Mouse (Mus musculus): ENCODE data around the gene Clrn2. TPM values are rescaled to one million over a fixed set of nuclear protein-coding genes. Genes with fewer than 3 reads are reported as not detected.

The Clrn2 gene
- polyA plus RNA-seq, 1 experiment from 2014 or later = not detected

DNA sequence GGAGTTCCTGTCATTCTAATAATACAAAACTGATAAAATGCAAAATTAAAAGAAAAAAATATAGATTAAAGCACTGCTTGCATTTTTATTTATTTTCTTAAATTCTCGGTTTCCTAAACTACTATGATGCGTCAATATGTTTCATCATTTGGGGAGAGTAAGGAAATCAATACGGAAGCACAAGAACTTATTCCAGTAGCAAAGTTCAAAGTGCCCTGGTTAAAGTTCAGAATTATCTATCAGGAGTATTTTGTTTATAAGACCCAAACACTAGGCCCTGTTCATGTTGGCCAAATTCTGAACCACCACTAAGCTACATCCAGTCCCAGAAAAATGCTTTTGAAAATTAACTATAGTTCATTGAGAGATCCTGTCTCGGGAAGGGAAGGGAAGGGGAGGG, 21.2 kb downstream of the Clrn2 start:
- no peak overlapping the region for H3K27ac ChIP-seq
- H3K36me3 ChIP-seq = no peaks in the 10 kb centered on the region
- WGBS = 69% methylated on average over 3 of the region's 4 CpGs
- H3K27me3 ChIP-seq (ENCODE audit: insufficient read depth, poor library complexity, severe bottlenecking) = no peaks in the 10 kb centered on the region
- H3K4me3 ChIP-seq = no peak overlapping the region
- no peak for DNase-seq (ENCODE audit: low spot score)
- no peaks in the 10 kb centered on the region for H3K4me1 ChIP-seq
- no peaks in the 10 kb centered on the region for H3K9me3 ChIP-seq

DNA sequence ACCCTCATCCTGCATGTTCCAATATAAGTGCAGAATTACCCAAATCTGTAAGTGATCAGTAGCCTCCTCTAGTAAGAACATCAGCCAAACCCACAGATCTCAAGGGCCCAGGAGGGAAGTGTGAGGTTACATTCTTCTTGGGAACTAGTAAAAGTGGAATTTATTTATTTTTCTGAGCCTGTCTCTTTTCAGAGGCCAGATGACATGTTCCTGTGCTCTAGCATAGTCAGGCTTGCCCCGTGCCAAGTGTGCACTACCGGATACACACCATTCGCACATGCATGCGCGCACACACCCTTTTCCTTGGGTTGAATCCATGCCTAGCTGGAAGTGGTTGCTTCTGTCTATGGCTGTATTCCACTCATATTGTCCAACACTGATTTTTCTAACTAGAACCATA, 22.2 kb downstream of the Clrn2 start:
- DNase-seq (ENCODE audit: low spot score) = peak; percentile 28
- no peak overlapping the region for H3K27ac ChIP-seq
- 84% methylated on average over 5 of the region's 5 CpGs for WGBS
- no peaks in the 10 kb centered on the region for H3K36me3 ChIP-seq
- no peaks in the 10 kb centered on the region for H3K9me3 ChIP-seq
- no peaks in the 10 kb centered on the region for H3K4me1 ChIP-seq
- H3K4me3 ChIP-seq = no peak overlapping the region
- no peaks in the 10 kb centered on the region; the same call in 1 of the 2 replicates for H3K27me3 ChIP-seq (ENCODE audit: insufficient read depth, poor library complexity, severe bottlenecking)

DNA sequence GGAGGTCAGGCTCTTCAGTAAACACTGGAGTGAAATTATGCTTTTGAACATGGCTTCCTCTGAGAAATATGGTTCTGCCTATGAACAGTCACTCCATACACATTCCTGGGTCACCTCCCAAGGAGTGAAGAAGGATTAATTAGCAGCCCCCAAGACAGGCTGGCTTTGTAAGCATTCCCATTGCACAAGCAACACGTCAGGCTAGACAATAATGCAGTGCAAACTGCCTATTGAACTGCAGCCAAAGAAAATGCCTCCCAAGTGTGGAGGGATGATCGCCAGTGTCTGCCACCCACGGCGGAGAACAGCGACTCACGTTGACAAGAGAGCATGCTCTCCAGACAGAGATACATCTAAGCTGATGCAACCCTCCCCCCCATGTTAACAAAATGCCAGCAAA, 22.7 kb downstream of the Clrn2 start:
- H3K27me3 ChIP-seq (ENCODE audit: insufficient read depth, poor library complexity, severe bottlenecking) = no peaks in the 10 kb centered on the region; the same call in 1 of the 2 replicates
- peak; percentile 58 for DNase-seq (ENCODE audit: low spot score)
- H3K36me3 ChIP-seq = no peaks in the 10 kb centered on the region
- no peak overlapping the region for H3K4me3 ChIP-seq
- no peaks in the 10 kb centered on the region for H3K4me1 ChIP-seq
- no peaks in the 10 kb centered on the region for H3K9me3 ChIP-seq
- WGBS = 65% methylated on average over 6 of the region's 6 CpGs
- no peak overlapping the region for H3K27ac ChIP-seq

DNA sequence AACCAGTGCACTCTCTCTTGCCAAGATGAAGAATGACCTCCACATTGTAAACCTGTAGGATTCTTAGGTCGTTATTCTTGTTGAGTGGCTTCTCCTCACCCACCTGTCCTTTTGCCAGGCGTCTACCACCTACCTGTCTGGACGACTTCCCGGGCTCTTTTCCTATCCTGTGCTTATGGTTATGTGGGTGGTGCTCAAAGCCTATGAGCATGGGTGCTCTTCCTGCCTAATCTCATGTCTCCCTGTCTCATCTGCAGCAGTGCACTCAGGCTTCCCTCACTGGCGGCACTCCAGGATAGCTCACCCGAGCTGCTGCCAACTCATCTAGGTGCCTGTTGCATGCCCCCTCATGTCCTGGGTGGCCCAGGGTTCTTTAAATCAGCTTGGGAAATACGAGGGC, 24.1 kb downstream of the Clrn2 start:
- H3K4me3 ChIP-seq = no peak overlapping the region
- H3K9me3 ChIP-seq = no peaks in the 10 kb centered on the region
- DNase-seq (ENCODE audit: low spot score) = no peak
- H3K36me3 ChIP-seq = no peaks in the 10 kb centered on the region
- no peak overlapping the region for H3K27ac ChIP-seq
- H3K4me1 ChIP-seq = no peaks in the 10 kb centered on the region
- WGBS = 73% methylated on average over 7 of the region's 7 CpGs
- H3K27me3 ChIP-seq (ENCODE audit: insufficient read depth, poor library complexity, severe bottlenecking) = no peaks in the 10 kb centered on the region; the same call in 1 of the 2 replicates

DNA sequence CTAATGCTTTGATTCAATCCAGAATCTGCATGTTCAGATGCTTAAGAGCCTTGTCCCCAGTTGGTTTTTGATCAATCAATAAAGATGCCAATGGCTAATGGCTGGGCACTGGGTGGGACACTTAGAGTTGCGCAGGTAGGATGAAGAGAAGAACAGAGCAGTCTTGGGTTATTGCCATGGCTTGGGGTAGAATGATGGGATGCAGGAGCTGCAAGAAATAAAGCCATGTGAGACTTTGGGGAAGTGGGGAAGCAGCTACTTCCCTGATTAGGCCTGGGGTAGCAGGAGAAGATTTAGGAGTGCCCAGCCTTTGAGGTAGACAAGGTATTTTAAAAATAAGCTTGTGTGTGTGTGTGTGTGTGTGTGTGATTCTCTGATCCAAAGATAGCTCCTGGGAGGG, 26.5 kb downstream of the Clrn2 start:
- no peaks in the 10 kb centered on the region for H3K4me1 ChIP-seq
- 85% methylated on average over 1 of the region's 1 CpGs for WGBS
- peak; percentile 53 for DNase-seq (ENCODE audit: low spot score)
- no peak overlapping the region for H3K4me3 ChIP-seq
- H3K27ac ChIP-seq = no peak overlapping the region
- no peaks in the 10 kb centered on the region for H3K9me3 ChIP-seq
- H3K27me3 ChIP-seq (ENCODE audit: insufficient read depth, poor library complexity, severe bottlenecking) = no peaks in the 10 kb centered on the region; the same call in 1 of the 2 replicates
- no peaks in the 10 kb centered on the region for H3K36me3 ChIP-seq

DNA sequence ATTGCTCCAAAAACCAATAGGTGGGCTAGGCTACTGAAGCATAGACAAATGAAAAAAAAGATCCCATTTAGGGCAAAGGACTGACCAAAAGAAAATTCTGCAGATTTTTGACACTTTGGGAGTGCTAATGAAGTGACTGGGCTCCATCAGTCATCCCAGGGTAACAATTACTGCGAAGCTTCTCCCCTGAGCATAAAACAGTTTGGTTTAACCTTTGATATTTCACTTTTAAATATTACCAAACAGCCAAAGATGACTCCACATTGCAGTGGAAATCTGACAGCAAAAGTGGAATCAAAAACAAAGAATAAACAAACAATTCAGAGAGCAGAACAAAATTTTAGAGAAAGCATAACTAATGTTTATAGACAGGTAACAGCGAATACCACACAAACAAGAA, 27.6 kb downstream of the Clrn2 start:
- no peaks in the 10 kb centered on the region for H3K4me1 ChIP-seq
- H3K27ac ChIP-seq = no peak overlapping the region
- H3K4me3 ChIP-seq = no peak overlapping the region
- H3K36me3 ChIP-seq = no peaks in the 10 kb centered on the region
- H3K27me3 ChIP-seq (ENCODE audit: insufficient read depth, poor library complexity, severe bottlenecking) = peaks cover 2% of the 10 kb centered on the region; the same call in 1 of the 2 replicates
- no peaks in the 10 kb centered on the region for H3K9me3 ChIP-seq
- 87% methylated on average over 2 of the region's 2 CpGs for WGBS
- no peak for DNase-seq (ENCODE audit: low spot score)

DNA sequence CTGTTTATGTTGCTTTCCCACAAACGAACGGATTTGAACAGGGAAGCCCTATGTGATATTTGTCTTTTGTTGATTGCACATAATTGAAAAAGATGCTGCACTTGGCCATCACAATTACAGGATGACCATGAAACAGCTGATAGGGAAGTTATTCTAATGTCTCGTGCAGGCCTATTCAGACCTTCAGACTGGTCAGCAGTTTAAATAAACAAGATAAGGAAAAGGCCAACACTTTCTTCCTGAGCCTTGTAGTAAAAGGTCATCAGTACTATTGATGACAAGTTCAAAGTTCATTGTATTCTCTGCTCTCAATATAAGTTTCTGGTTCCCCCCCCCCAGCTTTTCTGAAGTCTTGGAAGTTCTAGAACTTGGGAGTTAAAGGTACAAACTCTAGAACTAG, 29.1 kb downstream of the Clrn2 start:
- H3K27ac ChIP-seq = no peak overlapping the region
- H3K36me3 ChIP-seq = no peaks in the 10 kb centered on the region
- DNase-seq (ENCODE audit: low spot score) = no peak
- H3K4me3 ChIP-seq = no peak overlapping the region
- H3K9me3 ChIP-seq = no peaks in the 10 kb centered on the region
- peaks cover 12% of the 10 kb centered on the region; the same call in 1 of the 2 replicates for H3K27me3 ChIP-seq (ENCODE audit: insufficient read depth, poor library complexity, severe bottlenecking)
- no peaks in the 10 kb centered on the region for H3K4me1 ChIP-seq
- WGBS = 46% methylated on average over 3 of the region's 3 CpGs

DNA sequence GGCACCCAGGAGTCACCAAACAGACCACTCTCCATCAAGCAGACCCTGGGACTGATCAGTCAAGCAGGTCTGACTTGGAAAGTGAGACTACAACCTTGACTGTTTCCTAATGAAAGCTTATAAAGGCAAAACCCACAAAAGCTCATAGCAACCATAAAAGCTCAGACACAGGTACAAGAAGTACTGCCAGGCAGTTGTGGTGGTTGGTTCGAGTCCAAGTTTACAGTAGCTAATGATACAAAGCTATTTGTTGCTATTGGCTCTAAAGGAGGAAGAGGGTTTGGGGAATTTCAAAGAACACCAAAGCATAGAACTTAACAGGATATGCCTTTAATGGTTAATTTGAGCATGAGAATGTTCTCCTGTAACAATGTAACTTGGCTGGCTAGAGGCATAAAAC, 30.1 kb downstream of the Clrn2 start:
- H3K4me1 ChIP-seq = no peaks in the 10 kb centered on the region
- peak; percentile 17 for DNase-seq (ENCODE audit: low spot score)
- no peaks in the 10 kb centered on the region for H3K36me3 ChIP-seq
- peaks cover 12% of the 10 kb centered on the region; the same call in 1 of the 2 replicates for H3K27me3 ChIP-seq (ENCODE audit: insufficient read depth, poor library complexity, severe bottlenecking)
- no peak overlapping the region for H3K4me3 ChIP-seq
- WGBS = 78% methylated on average over 1 of the region's 1 CpGs
- H3K27ac ChIP-seq = no peak overlapping the region
- no peaks in the 10 kb centered on the region for H3K9me3 ChIP-seq

DNA sequence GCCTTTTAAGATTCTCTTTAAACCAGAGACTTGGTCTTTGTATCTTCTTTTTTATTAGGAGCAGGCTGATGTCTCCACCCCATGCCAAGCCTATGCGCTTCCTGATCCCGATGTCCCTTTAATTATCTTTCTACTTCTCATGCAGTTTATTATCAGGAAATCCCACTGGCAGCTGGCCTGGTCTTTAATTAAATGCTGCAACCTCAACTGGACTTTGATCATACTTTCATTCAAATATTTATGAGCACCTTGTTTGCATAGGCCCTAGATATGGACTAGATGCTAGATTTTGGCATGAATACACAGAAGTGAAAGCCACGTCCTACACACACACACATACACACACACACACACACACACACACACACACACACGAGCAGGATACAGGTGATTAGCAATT, 38.2 kb downstream of the Clrn2 start:
- peak; percentile 41 for DNase-seq (ENCODE audit: low spot score)
- Histone ChIP-seq H3K4me1 (peaks cover 10% of the 10 kb centered on the region; the same call in 1 of the 2 replicates), H3K36me3 (peaks cover 11% of the 10 kb centered on the region), H3K4me3 (no peak overlapping the region), H3K9me3 (no peaks in the 10 kb centered on the region), H3K27ac (no peak overlapping the region), H3K27me3 (ENCODE audit: insufficient read depth, poor library complexity, severe bottlenecking) (peaks cover 5% of the 10 kb centered on the region; the same call in 1 of the 2 replicates)
- WGBS = 77% methylated on average over 4 of the region's 4 CpGs

DNA sequence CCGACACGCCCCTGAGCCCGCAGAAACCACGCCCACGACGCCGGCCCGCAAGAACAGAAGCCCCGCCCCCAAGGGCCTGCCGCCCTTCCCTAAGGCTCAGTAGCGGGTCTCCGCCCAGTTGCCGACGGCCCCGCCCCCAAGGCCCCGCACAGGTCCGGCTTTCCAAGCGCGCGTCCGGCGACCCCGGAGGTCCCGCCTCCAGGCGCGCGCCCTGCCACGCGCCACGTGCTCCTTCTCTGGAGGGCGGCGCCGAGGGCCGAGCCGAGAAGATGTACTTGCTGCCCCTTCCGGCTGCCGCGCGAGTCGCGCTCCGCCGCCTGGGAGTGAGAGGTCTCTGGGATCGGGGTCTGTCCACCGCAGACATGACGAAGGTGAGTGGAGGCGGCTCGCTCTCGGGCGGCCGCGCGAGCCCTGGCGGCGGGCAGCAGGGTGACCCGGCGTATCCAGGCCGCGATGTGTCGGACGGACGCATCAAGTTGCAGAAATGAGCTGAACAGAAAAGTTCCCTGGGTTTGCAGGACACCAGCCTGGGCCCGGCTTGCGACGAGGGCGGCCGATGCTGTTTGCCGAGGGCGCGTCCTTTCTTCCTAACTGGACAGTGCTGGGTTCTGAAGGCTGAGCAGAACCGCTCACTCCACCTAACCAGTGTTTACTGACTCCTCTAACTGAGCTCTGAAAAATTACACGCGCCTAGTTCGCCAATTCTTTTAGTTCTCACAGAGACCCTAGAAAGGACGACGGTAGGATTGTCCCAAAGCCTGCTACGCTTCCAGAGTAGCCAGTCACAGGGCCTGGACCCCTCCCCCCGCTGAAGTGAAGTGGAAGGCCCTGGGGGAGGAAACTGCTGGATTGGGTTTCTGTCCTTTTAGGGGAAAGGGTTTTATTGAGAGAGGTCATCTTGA, 39.9 kb downstream of the Clrn2 start, which contains the start of gene Lap3:
Gene Lap3 (plus strand): TSS at position 184 of the 902 bp plus-strand sequence.
- peak within 1 kb of the TSS; percentile 93 for H3K27ac ChIP-seq
- H3K36me3 ChIP-seq = peaks cover 27% of the 10 kb centered on the region
- no peaks in the 10 kb centered on the region for H3K27me3 ChIP-seq (ENCODE audit: insufficient read depth, poor library complexity, severe bottlenecking)
- H3K4me1 ChIP-seq = peaks cover 10% of the 10 kb centered on the region; the same call in 1 of the 2 replicates
- H3K9me3 ChIP-seq = no peaks in the 10 kb centered on the region
- peak within 1 kb of the TSS; percentile 81 for H3K4me3 ChIP-seq
- WGBS = under 1% methylated on average over 78 of the region's 78 CpGs
- peak; percentile 99 for DNase-seq (ENCODE audit: low spot score)

DNA sequence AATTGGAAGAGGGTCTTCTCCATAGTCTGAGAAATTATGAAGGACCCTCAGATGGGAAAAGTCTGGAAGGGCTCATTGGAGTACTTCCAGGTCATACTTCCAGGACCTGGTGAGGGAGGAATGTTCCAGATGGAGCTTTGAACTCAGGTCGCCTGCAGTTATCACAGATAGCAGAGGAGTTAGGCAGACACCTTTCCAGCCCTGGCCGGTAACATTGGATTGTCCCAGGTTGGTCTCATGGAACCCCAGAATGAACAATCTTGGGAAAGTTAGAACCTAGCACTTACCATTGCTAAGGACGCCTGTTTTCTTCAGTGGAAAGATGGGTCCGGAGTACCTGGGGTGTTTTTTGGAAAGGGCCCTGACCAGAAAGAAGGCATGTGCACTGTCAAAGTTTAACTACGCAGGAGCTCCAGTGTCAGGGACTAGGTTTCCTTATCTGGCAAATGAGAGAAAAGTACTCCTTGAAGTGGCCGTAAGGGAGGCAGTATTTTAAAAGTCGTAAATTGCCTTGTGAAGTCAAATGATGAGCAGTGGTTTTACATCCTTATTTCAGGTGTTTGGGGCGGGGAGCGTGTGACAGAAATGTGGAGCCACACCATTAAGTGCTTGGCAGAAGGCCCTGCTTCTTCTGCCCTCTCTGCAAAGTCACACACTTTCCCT, 40.7 kb downstream of the Clrn2 start:
- Histone ChIP-seq H3K27ac (peak overlapping the region; percentile 93; the same call in 1 of the 2 replicates), H3K9me3 (no peaks in the 10 kb centered on the region), H3K4me1 (peaks cover 10% of the 10 kb centered on the region; the same call in 1 of the 2 replicates), H3K36me3 (peaks cover 35% of the 10 kb centered on the region), H3K4me3 (peak overlapping the region; percentile 81), H3K27me3 (ENCODE audit: insufficient read depth, poor library complexity, severe bottlenecking) (no peaks in the 10 kb centered on the region)
- 50% methylated on average over 9 of the region's 9 CpGs for WGBS
- no peak for DNase-seq (ENCODE audit: low spot score)

DNA sequence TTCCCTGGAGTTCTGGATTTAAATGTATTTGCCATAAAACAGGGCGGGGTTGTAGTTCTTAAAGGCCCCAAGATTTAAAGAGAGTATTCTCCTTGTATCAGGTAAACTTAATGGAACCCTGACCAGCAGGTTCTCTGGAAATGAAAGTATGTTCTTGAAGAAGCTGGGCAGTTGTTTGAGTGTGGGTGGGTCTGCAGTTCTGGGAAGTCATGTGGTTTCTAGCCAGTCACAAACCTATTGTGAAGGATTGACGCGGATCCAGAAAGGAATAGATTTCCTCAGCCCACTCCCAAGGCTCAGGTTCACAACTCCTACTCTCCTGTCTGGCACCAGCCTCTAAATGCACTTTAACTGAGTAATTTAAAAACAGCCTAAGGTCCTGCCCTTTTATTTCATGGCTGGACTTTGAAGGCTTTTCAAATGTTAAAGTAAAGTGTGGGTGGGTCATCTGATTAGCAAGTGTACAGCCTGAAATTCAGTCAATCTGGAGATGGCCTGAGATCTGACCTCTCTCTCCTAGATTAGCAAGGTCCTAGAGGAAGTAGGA, 42.0 kb downstream of the Clrn2 start:
- no peaks in the 10 kb centered on the region for H3K9me3 ChIP-seq
- no peak for DNase-seq (ENCODE audit: low spot score)
- no peak overlapping the region for H3K4me3 ChIP-seq
- no peak overlapping the region for H3K27ac ChIP-seq
- H3K27me3 ChIP-seq (ENCODE audit: insufficient read depth, poor library complexity, severe bottlenecking) = no peaks in the 10 kb centered on the region
- H3K4me1 ChIP-seq = peaks cover 10% of the 10 kb centered on the region; the same call in 1 of the 2 replicates
- 91% methylated on average over 3 of the region's 3 CpGs for WGBS
- peaks cover 48% of the 10 kb centered on the region for H3K36me3 ChIP-seq

DNA sequence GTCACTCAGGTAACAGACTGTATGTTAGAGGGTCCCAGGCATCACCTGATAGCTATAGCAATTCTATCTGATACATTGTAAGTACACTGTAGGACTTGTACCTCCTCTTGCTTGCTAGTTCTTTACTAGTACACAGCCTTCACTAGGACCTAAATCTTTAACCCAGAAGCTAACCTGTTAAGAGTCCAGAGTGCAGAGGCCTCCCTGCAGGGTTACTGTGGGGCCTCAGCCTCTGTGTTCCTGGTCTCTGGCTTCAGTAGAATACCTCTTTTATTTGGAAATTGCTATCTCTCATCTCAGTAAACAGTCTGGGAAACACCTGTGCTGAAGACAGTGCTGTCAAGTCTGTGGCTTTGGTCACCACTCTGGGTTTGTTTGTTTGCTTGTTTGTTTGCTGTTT, 42.5 kb downstream of the Clrn2 start:
- Histone ChIP-seq H3K27me3 (ENCODE audit: insufficient read depth, poor library complexity, severe bottlenecking) (no peaks in the 10 kb centered on the region), H3K9me3 (no peaks in the 10 kb centered on the region), H3K4me1 (peaks cover 10% of the 10 kb centered on the region; the same call in 1 of the 2 replicates), H3K36me3 (peaks cover 53% of the 10 kb centered on the region), H3K27ac (no peak overlapping the region), H3K4me3 (no peak overlapping the region)
- peak; percentile 30 for DNase-seq (ENCODE audit: low spot score)
